Comparison of ENCODE assay signal across 23 mouse cellular contexts in the genomic region with DNA sequence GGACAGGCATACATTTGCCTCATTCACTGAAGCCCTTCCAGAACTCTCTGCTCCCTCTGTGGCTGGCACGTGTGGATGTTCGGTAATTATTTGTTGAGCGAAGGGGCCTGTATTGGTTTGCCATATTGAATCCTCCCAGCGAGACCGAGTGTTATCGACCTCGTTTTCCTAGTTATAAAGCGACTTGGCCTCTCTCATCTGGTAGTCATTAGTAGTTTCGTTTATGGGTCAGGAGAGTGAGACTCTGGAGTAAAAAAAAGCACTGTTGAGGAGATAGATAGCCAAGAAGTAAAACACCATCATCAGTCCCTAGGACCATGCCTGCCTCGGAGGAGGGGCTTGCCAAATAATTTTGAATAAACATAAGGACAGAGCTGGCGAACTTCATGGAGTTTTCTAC.
DNase-seq lines count a peak whose midpoint lies in the region.
"Had no signal": no experiment of that assay in that cellular context is flagged by ENCODE, and none has a peak within 500 bp of the region (broad histone marks: within the 10 kb centered on the region; RNA-seq: fewer than 3 reads in every experiment).

No protein-coding gene starts in this region.

- 43% methylated on average over 11 of the region's 11 CpGs for WGBS in embryonic facial prominence, embryonic 10.5 days
- WGBS in limb, embryonic 10.5 days: 33% methylated on average over 11 of the region's 11 CpGs

- peaks cover 28% of the 10 kb centered on the region for H3K4me1 ChIP-seq in embryonic facial prominence, embryonic 10.5 days
- H3K4me1 ChIP-seq in limb, embryonic 10.5 days: peaks cover 38% of the 10 kb centered on the region
- H3K4me1 ChIP-seq: forebrain, embryonic 15.5 days; heart, embryonic 12.5 days; heart, embryonic 15.5 days had no signal

- peaks cover 9% of the 10 kb centered on the region for H3K9me3 ChIP-seq in embryonic facial prominence, embryonic 10.5 days
- H3K9me3 ChIP-seq in limb, embryonic 10.5 days (replicated peaks): no peaks in the 10 kb centered on the region
- H3K9me3 ChIP-seq: embryonic facial prominence, embryonic 15.5 days; forebrain, embryonic 15.5 days had no signal

- H3K27me3 ChIP-seq in embryonic facial prominence, embryonic 10.5 days (replicated peaks; ENCODE audit: low read depth, poor library complexity, severe bottlenecking): peaks cover 36% of the 10 kb centered on the region
- peaks cover 66% of the 10 kb centered on the region for H3K27me3 ChIP-seq in limb, embryonic 10.5 days (ENCODE audit: low read depth, poor library complexity, severe bottlenecking)
- H3K27me3 ChIP-seq: embryonic facial prominence, embryonic 15.5 days; forebrain, embryonic 15.5 days had no signal

- DNase-seq in embryo, embryonic 10 days (ENCODE audit: low spot score): peak; percentile 28
- DNase-seq in embryo, embryonic 11 days: no peak
- DNase-seq in embryonic facial prominence, embryonic 10.5 days (ENCODE audit: low spot score): no peak
- no peak for DNase-seq in limb, embryonic 10.5 days (ENCODE audit: low spot score)
- peak; percentile 9 for DNase-seq in skeletal muscle tissue, adult 2 months (ENCODE audit: low read depth, low spot score)
- no peak for DNase-seq in cerebellum, postnatal 4 days (ENCODE audit: low spot score in 2 of 2)
- no peak for DNase-seq in lung, postnatal 4 days
- DNase-seq: adrenal gland, adult 8-10 months; adrenal gland, postnatal 25 days; cerebellum, adult 11-12 months; cerebellum, adult 9-10 months; cerebellum, postnatal 14 days; gastrocnemius, postnatal 25 days; heart, adult 18-20 months; heart, postnatal 10 days; heart, postnatal 4 days had no signal

- no peak overlapping the region for H3K4me3 ChIP-seq in embryonic facial prominence, embryonic 10.5 days
- no peak overlapping the region for H3K4me3 ChIP-seq in limb, embryonic 10.5 days
- H3K4me3 ChIP-seq: embryonic facial prominence, embryonic 12.5 days; embryonic facial prominence, embryonic 15.5 days; forebrain, embryonic 15.5 days; heart, embryonic 12.5 days; heart, embryonic 15.5 days had no signal

- H3K36me3 ChIP-seq in embryonic facial prominence, embryonic 10.5 days (replicated peaks): no peaks in the 10 kb centered on the region
- H3K36me3 ChIP-seq in limb, embryonic 10.5 days: no peaks in the 10 kb centered on the region
- H3K36me3 ChIP-seq: embryonic facial prominence, embryonic 12.5 days; embryonic facial prominence, embryonic 15.5 days; forebrain, embryonic 15.5 days; heart, embryonic 12.5 days; heart, embryonic 15.5 days had no signal

- H3K27ac ChIP-seq in embryonic facial prominence, embryonic 10.5 days (replicated peaks): peak overlapping the region; percentile 44; the same call in 1 of the 2 replicates
- H3K27ac ChIP-seq in limb, embryonic 10.5 days: peak overlapping the region; percentile 14
- H3K27ac ChIP-seq: embryonic facial prominence, embryonic 12.5 days; embryonic facial prominence, embryonic 15.5 days; forebrain, embryonic 15.5 days; heart, embryonic 15.5 days; hindbrain, embryonic 14.5 days; hindbrain, postnatal 0 days had no signal

Comparison
In these comparisons a context has a peak if more than half of its experiments do, and no peak if none do; other contexts are left out.
1. DNase-seq: peak in embryo, embryonic 10 days (single experiment) and skeletal muscle tissue, adult 2 months (single experiment); none in embryo, embryonic 11 days (single experiment), embryonic facial prominence, embryonic 10.5 days (single experiment), limb, embryonic 10.5 days (single experiment), cerebellum, postnatal 4 days (0 of 2) and lung, postnatal 4 days (0 of 2).